Mouse (Mus musculus) brain, embryonic 14.5 days (tissue): ENCODE data around the gene Adcy2.

Experiments used
- CTCF ChIP-seq: fragments of 200-500 bp; IDR thresholded peaks from 2 replicates; pipeline ENCODE4 v1.5.1; 2012; ENCODE audit warnings: inconsistent platforms, mild to moderate bottlenecking, moderate library complexity, borderline replicate concordance; ENCODE audit not compliant: insufficient read depth, insufficient read length; ENCODE audit errors: extremely low read depth
- POLR2A ChIP-seq: fragments of 200-500 bp; IDR thresholded peaks from 2 replicates; pipeline ENCODE4 v1.6.1; 2012; ENCODE audit warnings: mild to moderate bottlenecking, inconsistent platforms, borderline replicate concordance; ENCODE audit not compliant: poor library complexity, insufficient read depth, insufficient read length, severe bottlenecking; ENCODE audit errors: extremely low read depth

DNA sequence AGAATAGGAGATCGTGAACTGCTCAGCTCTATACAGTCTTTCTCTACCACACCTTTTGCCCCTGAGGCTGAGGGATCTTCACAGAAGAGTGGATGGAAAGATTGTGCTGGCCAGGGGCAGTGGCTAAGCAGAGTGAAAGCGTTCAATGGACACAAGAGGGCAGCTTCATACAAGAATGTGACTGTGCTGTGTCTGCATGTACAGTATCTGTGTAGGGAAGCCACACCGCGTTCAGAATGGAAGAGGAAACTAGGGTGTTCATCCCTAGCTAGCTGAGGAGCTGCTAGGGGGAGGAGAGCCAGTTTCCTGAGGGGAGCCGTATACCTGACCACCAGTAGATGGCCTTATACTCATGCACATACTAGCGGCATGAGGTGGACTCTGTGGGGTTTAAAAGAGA lies 376.5 kb downstream of the Adcy2 start:
- TF ChIP-seq CTCF: no peak
- no peak for TF ChIP-seq POLR2A
